Mouse (Mus musculus): ENCODE results near the gene Dnajc5g. TPM values are rescaled to one million over a fixed set of nuclear protein-coding genes. Genes with fewer than 3 reads are reported as not detected.

Dnajc5g gene
- total RNA-seq (2021) = not detected

- intact Hi-C loops (cut with DNase I) = no loop called here
- DNase-seq (ENCODE audit: low spot score in 2 of 2) = no peak
Observed at GRCm38 (mm10) chr5:31105814-31106335, at the start of gene Dnajc5g. Gene Dnajc5g, plus strand, starts transcription at chr5:31106285.

- peak in 1 of 2 experiments; percentile 63 for DNase-seq (ENCODE audit: low spot score in 2 of 2)
Observed at GRCm38 (mm10) chr5:31069810-31070209, 36.3 kb upstream of the Dnajc5g start.

GRCm38 (mm10) chr5:31071059-31071458, 35.0 kb upstream of the Dnajc5g start:
- intact Hi-C loops (cut with DNase I) = no loop called here
- peak in 1 of 2 experiments; percentile 53 for DNase-seq (ENCODE audit: low spot score in 2 of 2)

More at GRCm38 (mm10) chr5:31069810-31070209, 36.3 kb upstream of the Dnajc5g start:
- intact Hi-C loops (cut with DNase I) = no loop called here

GRCm38 (mm10) chr5:31071821-31072220, 34.3 kb upstream of the Dnajc5g start:
- intact Hi-C loops (cut with DNase I) = no loop called here
- no peak for DNase-seq (ENCODE audit: low spot score in 2 of 2)

- DNase-seq (ENCODE audit: low spot score in 2 of 2) = no peak
- intact Hi-C loops (cut with DNase I) = no loop called here
Observed at GRCm38 (mm10) chr5:31073176-31073575, 32.9 kb upstream of the Dnajc5g start.

- intact Hi-C loops (cut with DNase I) = no loop called here
- no peak for DNase-seq (ENCODE audit: low spot score in 2 of 2)
Observed at GRCm38 (mm10) chr5:31076346-31076745, 29.7 kb upstream of the Dnajc5g start.

GRCm38 (mm10) chr5:31080059-31080794, 25.9 kb upstream of the Dnajc5g start:
- intact Hi-C loops (cut with DNase I) = loop anchor here (1.0 kb wide), 2 partner anchors 12 to 41 kb away; no protein-coding TSS in a partner anchor
- DNase-seq (ENCODE audit: low spot score in 2 of 2) = peak; percentile 68 to 91

- intact Hi-C loops (cut with DNase I) = loop anchor here (1.0 kb wide), 2 partner anchors 12 to 41 kb away; no protein-coding TSS in a partner anchor
- peak in 1 of 2 experiments; percentile 70 for DNase-seq (ENCODE audit: low spot score in 2 of 2)
Observed at GRCm38 (mm10) chr5:31080795-31081164, 25.3 kb upstream of the Dnajc5g start.

- DNase-seq (ENCODE audit: low spot score in 2 of 2) = peak in 1 of 2 experiments; percentile 60
- intact Hi-C loops (cut with DNase I) = no loop called here
Observed at GRCm38 (mm10) chr5:31081386-31081785, 24.7 kb upstream of the Dnajc5g start.

GRCm38 (mm10) chr5:31082355-31082754, 23.7 kb upstream of the Dnajc5g start:
- intact Hi-C loops (cut with DNase I) = no loop called here
- DNase-seq (ENCODE audit: low spot score in 2 of 2) = peak; percentile 47 to 68

GRCm38 (mm10) chr5:31082935-31083625, 23.0 kb upstream of the Dnajc5g start:
- intact Hi-C loops (cut with DNase I) = no loop called here

GRCm38 (mm10) chr5:31083949-31084348, 22.1 kb upstream of the Dnajc5g start:
- intact Hi-C loops (cut with DNase I) = no loop called here
- no peak for DNase-seq (ENCODE audit: low spot score in 2 of 2)

More at GRCm38 (mm10) chr5:31082935-31083625, 23.0 kb upstream of the Dnajc5g start:
- DNase-seq (ENCODE audit: low spot score in 2 of 2) = peak in 1 of 2 experiments; percentile 4

GRCm38 (mm10) chr5:31086606-31087005, 19.5 kb upstream of the Dnajc5g start:
- intact Hi-C loops (cut with DNase I) = no loop called here
- DNase-seq (ENCODE audit: low spot score in 2 of 2) = peak in 1 of 2 experiments; percentile 6

GRCm38 (mm10) chr5:31087131-31087530, 19.0 kb upstream of the Dnajc5g start:
- intact Hi-C loops (cut with DNase I) = no loop called here
- peak in 1 of 2 experiments; percentile 69 for DNase-seq (ENCODE audit: low spot score in 2 of 2)

- DNase-seq (ENCODE audit: low spot score in 2 of 2) = peak; percentile 69 to 70
- intact Hi-C loops (cut with DNase I) = loop anchor here (1.0 kb wide), 1 partner anchor 12 kb away; no protein-coding TSS in a partner anchor
Observed at GRCm38 (mm10) chr5:31092231-31092975, 13.7 kb upstream of the Dnajc5g start.

GRCm38 (mm10) chr5:31093151-31094041, 12.7 kb upstream of the Dnajc5g start:
- peak; percentile 53 to 80 for DNase-seq (ENCODE audit: low spot score in 2 of 2)
- intact Hi-C loops (cut with DNase I) = loop anchor here (1.0 kb wide), 2 partner anchors 28 to 100 kb away; no protein-coding TSS in a partner anchor

GRCm38 (mm10) chr5:31094100-31094798, 11.8 kb upstream of the Dnajc5g start:
- DNase-seq (ENCODE audit: low spot score in 2 of 2) = peak in 1 of 2 experiments; percentile 68
- intact Hi-C loops (cut with DNase I) = loop anchor here (1.0 kb wide), 1 partner anchor 101 kb away; no protein-coding TSS in a partner anchor
